Mouse (Mus musculus) right cerebral cortex, postnatal 10 days (tissue): ENCODE measurements around the gene Tnxb.

Experiments used
- DNase-seq, 2 experiments: peaks; one replicate each; pipeline ENCODE4 v3.0.0; 2021; ENCODE audit warnings: low spot score in 2 of 2

The Tnxb gene

DNA sequence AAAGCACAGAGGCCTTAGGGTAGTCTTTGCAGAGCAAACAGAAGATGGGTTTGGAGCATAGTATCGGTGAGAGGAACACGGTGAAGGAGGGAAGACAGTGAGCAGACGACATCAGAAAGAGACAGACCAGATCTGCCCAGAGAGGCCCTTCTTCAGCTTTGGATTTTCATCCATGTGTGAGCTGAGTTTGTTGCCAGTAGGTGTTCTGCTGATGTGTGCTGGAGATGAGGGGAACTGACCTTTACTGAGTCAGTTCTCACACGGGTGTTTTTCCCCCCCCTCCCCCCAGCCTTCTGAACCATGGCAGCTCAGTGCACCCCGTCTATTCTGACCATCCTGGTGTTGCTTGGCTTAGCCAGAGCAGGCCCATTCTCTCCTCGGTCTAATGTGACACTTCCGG is at the start of gene Tnxb:
Gene Tnxb (plus strand): TSS at position 301 of the 400 bp plus-strand sequence.
- DNase-seq: no peak

DNA sequence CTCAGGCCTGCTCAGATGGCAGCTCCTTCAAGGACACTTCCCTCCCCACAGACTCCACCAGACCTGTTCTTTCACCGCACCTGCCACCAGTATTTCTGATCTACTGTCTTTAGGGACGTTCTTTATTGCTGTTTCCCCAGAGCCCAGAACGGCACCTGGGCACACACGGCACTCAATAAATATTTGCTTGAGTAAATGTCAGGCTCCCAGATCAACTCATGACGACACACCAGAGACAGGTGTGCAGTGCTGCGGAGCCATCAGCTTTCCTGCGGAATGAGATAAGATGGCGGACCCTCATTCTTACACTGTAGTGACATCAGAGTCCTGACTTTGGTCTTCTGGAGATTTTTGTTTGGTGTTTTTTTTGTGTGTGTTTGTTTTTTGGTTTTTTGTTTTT is 49.3 kb upstream of the Tnxb start:
- no peak for DNase-seq

DNA sequence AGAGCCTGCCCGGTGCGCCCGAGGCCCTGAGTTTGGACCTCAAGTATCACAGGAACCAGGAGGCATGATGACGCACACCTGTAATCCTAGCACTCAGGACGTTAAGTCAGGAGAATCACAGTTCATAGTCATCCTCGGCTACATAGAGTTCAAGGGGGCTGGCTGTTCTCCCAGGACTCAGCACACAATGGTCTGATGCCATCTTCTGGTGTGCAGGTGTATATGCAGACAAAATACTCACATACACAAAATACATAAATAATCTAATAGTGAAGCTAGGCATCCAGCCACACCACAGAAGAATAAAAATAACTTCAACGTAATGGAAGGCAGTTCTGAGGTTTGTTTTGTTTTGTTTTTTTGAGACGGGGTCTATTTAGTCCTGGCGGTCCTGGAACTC is 47.2 kb upstream of the Tnxb start:
- DNase-seq: peak in 1 of 2 experiments; percentile 27

DNA sequence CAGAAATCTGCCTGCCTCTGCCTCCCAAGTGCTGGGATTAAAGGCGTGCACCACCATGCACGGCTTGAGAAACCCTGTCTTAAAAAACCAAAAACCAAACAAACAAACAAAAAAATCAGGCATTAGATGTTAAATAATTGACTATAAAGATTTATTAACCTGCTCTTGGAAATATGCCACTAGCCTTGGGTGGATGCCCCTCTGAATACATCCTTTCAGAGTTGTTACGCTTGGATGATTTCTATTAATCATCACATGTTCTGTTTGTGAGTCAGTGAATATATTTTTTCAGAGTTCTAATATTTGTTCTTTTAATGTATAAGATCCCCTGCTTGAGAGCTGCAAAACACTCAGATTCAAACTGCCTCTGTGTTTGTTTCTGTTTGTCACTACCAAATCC is 45.4 kb upstream of the Tnxb start:
- no peak for DNase-seq

- DNase-seq: no peak
Measured at GRCm38 (mm10) chr17:34626062-34626772, 44.1 kb upstream of the Tnxb start.

DNA sequence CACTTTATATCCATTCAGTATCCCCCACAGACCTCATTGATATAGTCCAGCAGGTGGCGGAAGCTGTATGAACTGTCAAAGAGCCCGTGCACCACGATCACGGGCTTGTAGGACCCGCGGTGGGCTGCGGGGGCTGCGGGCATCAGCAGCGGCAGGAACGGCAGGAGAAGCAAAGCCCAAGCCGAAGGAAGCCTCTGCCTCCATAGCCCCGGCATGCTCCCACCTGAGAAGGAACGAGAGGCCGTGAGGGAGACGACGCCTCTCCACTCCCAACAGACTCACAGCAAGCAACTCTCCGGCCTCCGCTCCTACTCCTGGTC is 43.6 kb upstream of the Tnxb start:
- DNase-seq: peak in 1 of 2 experiments; percentile 64

DNA sequence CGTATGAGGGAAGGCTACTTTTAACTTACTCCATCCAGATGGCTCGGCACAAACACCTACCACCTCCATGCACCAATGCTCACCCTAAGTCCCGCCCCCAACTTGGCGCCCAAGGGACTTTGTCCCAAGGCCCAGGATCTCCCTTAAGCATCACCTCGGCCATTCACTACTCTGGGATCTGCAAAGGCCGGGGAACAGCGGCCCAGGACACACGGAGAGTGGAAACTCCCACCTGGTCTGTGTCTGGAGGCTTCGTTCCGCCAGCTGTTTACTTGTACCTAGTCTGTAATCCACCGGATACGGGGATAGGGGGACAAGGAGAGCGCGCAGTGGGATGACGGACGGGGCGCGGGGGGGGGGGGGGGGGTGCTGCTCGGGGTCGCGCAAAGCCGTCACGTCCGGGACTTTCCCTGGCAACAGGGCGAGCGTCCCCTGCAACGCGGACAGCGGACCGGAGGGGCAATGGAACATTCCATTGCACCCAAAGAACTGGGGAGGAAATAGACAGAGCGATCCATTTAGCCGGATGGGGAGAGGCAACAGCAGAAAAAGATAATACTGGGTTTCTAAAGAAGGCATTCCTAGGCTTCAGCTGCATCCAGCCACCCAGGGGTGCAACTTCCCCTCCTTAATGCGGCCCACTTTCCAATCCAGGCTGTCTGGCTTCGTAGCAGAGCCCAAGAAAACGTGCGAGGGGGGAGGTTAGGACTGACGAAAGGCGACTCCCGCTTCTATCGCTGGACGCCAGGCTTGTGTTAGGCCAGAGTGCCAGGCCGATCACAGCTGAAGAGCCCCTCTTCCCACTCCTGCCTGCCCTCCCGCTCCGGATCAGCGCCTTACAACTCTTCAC is 43.0 kb upstream of the Tnxb start:
- peak; percentile 94 for DNase-seq

GRCm38 (mm10) chr17:34627943-34628643 is 42.2 kb upstream of the Tnxb start, which contains the start of gene Ppt2:
Gene Ppt2 (minus strand): TSS chr17:34628510.
- peak in 1 of 2 experiments; percentile 66 for DNase-seq

GRCm38 (mm10) chr17:34628644-34628967 is 41.7 kb upstream of the Tnxb start:
- no peak for DNase-seq

DNA sequence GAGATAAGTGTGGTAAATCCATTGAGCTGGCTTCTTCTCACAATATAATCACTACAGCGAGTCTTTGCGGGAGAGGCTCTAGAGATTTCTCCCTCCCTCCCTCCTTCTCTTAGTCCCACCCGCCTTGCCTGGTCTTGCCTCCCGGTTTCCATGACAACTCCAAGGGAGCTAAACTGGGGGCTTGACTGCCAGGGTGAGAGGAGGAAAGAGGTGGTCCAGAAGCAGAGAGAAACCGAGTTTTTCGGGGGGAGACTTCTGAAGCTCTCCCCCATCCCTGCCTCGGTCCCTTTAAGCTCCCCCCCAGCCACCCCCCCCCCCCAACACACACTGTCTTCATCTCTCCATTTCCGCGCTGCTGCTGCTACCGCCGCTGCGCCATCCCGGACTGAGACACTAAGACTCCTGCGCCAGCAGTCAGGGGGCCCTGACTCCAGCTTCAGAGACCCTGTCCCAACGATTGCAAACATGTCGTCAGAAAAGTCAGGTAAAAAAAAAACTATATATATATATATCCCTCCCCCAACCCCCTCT is 41.0 kb upstream of the Tnxb start, which contains the start of gene Prrt1:
Gene Prrt1 (plus strand): TSS at position 313 of the 531 bp plus-strand sequence.
- peak; percentile 86 to 92 for DNase-seq

DNA sequence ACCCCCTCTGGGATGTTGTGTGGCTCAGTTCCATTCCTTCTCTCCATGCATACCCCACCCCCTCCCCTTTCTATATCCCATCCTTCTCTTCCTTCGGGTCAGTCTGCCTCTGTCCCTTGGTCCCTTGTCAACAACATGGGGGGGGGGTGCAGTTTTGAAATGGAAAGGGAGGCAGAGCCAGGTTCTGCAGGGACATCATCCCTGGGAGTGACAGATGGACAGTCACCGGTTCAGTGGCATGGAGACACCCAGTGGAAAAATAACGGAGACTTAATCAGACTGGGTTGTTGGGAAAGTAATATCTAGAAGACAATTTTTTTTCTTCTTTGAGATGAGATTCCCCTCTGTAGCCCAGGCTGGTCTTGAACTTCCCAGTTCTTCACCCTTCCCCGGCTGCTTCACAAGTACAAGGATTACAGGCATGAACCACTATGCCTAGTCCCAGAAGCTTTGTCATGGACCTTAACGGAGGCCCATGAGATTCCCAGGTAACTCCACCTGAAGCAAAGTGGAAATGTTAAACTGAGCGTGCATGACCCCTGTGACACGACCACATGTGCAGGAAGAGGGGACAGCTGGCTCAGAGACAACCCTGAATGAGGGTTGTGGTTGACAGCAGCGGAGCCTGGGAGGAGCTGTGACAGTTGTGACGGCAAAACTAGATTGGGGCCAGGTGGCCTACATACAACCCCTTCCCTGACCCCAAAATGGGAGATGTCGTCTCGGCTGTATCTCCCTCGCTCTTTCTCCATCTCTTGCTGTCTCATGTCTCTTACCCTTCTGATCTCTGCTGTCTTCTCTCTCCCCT is 40.3 kb upstream of the Tnxb start:
- no peak for DNase-seq

- peak in 1 of 2 experiments; percentile 64 for DNase-seq
Measured at GRCm38 (mm10) chr17:34630761-34631301, 39.5 kb upstream of the Tnxb start.

GRCm38 (mm10) chr17:34631647-34632046 is 38.7 kb upstream of the Tnxb start:
- no peak for DNase-seq

DNA sequence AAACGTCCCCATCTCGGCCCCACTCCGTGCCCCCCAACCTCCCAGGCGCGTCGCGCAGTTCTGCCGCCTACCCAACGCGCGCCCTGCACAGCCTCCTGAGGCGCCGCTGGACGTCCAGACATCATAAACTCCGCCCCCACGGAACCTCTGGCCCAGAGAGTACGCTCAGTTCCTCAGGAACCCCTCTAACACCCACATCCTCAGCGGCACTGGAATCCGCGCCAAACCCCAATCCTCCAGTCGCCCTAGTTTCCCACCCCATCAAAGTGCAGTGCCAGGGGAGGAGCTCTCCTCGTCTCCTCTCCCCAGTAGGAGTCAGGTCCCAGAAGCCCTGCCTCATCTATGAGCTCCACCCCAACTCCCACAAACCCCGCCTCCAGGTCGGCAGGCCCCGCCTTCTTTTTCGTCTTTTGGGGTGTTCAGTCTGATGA is 38.1 kb upstream of the Tnxb start:
- peak; percentile 88 to 89 for DNase-seq

GRCm38 (mm10) chr17:34635671-34636070 is 34.7 kb upstream of the Tnxb start:
- DNase-seq: no peak

- DNase-seq: no peak
Measured at GRCm38 (mm10) chr17:34637459-34637858, 32.9 kb upstream of the Tnxb start.

GRCm38 (mm10) chr17:34639461-34640255 is 30.7 kb upstream of the Tnxb start:
- DNase-seq: no peak

DNA sequence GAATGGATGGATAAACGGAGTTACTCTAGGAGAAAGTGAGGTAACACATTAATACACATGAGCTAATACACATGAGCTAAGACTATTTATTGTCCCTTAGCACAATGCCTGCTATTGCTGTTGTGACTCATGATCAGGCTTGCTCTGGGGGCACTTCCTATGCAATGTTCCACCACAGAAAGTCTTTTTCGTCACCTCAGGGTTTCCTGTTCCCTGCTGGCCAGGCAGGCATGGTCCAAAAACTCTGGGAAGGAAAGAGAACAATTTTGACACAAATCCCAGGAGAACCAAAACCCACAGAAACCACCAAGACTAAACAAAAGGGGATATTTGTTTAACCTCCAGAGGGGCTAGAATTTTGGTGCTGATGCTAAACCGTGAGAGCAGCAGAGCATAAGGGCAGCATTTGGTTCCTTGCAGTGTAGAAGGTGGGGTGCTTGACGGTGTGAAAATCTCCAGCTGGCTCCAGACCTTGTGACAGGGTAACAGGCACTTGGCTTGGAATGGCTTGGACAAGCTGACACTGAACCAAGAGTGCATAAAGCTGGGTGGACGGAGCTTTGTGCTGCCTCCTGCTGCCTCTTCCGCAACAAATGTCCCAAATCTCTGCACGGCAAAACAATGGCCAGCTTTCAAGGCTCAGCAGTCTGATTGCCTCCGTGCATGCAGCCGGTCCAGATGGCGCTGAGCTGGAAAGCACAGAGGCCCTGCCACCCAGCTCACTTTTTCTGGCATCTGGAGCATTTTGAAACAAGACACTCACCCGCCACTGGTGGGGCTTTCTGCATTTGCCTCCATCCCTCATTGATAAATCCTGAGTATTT is 29.3 kb upstream of the Tnxb start:
- peak; percentile 53 to 64 for DNase-seq

DNA sequence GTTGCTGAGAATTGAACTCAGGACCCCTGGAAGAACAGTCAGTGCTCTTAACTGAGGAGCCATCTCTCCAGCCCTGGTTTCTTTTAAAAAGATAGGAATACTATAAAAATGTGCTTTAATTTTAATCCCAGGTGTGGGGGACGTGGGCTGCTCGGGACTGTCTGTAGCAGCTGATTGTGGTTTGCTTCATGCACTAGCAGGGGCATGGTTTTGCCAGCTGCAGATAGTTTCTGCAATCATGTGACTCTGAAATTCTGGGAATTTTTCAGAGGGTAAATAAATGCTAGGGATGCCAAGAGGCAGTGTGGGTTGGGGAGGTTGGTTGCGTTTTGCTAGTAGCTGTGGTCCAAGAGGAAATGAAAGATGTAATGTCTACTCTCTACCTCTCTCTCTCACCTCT is 28.4 kb upstream of the Tnxb start:
- no peak for DNase-seq
